Mouse (Mus musculus) brain, adult 2 months (tissue): ENCODE data around the gene 2010300C02Rik.
A peak's percentile ranks its signal among the peaks of the same experiment; 100 is the strongest.

Experiments used
- DNase-seq: peaks from one replicate; pipeline ENCODE4 v3.0.0; 2011; ENCODE audit warnings: low read depth, low spot score

Gene 2010300C02Rik

GRCm38 (mm10) chr1:37711596-37712356 is 8.1 kb downstream of the 2010300C02Rik start:
- DNase-seq: no peak

DNA sequence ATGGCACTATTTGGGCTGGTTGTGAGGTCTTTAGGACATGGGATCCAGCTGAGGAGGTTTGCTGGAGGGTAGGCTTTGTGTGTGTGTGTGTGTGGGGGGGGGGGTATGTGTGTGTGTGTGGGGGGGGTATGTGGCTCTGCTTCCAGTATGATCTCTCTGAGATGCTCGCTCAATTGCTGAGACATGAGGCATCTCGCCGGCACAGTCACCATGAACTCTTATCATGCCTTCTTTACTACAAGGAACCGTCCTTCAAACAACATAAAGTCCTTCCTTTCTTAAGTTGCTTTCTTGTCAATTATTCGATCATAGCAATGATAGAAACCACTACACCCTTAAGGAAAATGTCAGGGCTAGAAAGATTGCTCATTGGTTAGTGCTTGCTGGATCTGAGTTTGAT is 8.8 kb downstream of the 2010300C02Rik start:
- no peak for DNase-seq

- DNase-seq: peak; percentile 77
Measured at GRCm38 (mm10) chr1:37709736-37710135, 10.1 kb downstream of the 2010300C02Rik start.

DNA sequence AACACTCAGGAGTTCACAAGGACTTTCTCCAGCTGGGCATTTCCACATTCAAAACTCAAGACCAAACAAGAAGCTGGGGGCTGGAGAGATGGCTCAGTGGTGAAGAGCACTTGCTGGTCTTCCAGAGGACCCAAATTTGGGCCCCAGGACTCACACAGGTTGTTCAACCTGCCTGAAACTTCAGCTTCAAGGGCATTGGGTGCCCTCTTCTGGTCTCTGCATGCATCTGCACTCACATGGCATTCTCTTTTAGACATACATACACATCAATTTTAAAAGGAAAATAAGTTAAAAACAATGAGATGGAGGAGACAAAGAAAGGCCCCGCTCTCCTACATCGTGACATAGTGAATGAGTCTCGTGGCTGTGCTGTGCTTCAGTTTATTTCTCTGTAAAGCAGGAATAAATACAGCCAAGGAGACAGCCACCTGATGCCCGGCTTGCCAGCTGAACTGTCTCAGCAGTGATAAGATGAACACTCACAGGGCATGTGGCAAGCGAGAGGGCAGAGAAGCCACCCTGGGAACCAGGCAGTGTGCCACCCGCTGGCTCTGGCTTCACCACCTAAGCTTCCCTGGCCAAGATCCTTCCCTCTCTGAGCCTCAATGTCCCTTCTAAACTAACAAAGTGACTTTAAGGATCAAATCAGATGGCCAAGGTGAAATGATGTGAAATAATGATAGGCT is 11.5 kb downstream of the 2010300C02Rik start:
- no peak for DNase-seq

- no peak for DNase-seq
Measured at GRCm38 (mm10) chr1:37702326-37702725, 17.6 kb downstream of the 2010300C02Rik start.

GRCm38 (mm10) chr1:37698852-37699439 is 20.9 kb downstream of the 2010300C02Rik start:
- peak; percentile 76 for DNase-seq

GRCm38 (mm10) chr1:37698186-37698839 is 21.6 kb downstream of the 2010300C02Rik start:
- peak; percentile 60 for DNase-seq

- peak; percentile 95 for DNase-seq
Measured at GRCm38 (mm10) chr1:37696918-37697317, 23.0 kb downstream of the 2010300C02Rik start.

- peak; percentile 55 for DNase-seq
Measured at GRCm38 (mm10) chr1:37695732-37696131, 24.2 kb downstream of the 2010300C02Rik start.

DNA sequence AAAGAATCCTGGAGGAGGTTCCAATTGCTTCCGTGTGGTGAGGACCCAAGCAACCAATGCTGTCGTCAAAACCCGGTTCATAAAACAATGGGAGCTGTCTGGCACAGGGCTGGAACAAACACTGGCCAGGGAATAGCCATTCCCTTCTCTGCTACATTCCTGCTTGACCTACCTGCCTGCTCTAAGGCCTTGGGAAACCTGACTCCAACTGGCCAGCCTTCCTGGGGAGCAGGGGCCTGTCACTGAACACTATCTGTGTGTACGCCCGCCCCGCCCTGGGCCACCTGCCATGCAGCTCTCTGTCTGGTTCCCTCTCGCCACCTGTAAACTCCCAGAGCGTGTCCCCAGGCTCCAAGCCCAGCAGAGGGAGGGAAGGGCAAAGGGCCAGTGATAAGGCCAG is 25.5 kb downstream of the 2010300C02Rik start:
- peak; percentile 76 for DNase-seq

GRCm38 (mm10) chr1:37691179-37691578 is 28.7 kb downstream of the 2010300C02Rik start:
- no peak for DNase-seq

- DNase-seq: no peak
Measured at GRCm38 (mm10) chr1:37690665-37691064, 29.2 kb downstream of the 2010300C02Rik start.

- DNase-seq: peak; percentile 81
Measured at GRCm38 (mm10) chr1:37689730-37690129, 30.2 kb downstream of the 2010300C02Rik start.

- DNase-seq: no peak
Measured at GRCm38 (mm10) chr1:37688351-37688750, 31.5 kb downstream of the 2010300C02Rik start.

GRCm38 (mm10) chr1:37687515-37687914 is 32.4 kb downstream of the 2010300C02Rik start:
- peak; percentile 74 for DNase-seq

DNA sequence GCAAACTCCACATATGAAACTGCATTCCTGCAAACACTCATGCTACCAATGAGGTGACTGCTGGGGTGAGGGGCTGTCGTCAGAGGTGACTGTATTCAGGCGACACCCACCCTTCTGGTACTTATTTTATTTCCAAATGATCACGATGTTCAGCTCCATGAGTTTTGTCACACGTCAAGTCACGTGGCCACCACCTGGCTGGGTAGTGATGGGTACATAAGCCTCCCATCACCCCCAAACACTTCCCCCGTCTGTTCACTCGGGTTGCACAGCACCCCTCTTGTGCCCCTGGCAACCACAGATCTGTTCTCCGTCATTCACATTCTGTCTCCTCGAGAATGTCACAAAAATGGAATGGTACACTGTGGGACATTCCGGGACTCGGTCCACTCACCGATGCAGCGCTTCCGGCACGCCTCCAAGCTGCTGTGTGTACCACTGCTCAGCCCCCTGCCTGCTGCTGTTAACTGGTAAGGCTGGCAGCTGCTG is 32.9 kb downstream of the 2010300C02Rik start:
- peak; percentile 86 for DNase-seq

DNA sequence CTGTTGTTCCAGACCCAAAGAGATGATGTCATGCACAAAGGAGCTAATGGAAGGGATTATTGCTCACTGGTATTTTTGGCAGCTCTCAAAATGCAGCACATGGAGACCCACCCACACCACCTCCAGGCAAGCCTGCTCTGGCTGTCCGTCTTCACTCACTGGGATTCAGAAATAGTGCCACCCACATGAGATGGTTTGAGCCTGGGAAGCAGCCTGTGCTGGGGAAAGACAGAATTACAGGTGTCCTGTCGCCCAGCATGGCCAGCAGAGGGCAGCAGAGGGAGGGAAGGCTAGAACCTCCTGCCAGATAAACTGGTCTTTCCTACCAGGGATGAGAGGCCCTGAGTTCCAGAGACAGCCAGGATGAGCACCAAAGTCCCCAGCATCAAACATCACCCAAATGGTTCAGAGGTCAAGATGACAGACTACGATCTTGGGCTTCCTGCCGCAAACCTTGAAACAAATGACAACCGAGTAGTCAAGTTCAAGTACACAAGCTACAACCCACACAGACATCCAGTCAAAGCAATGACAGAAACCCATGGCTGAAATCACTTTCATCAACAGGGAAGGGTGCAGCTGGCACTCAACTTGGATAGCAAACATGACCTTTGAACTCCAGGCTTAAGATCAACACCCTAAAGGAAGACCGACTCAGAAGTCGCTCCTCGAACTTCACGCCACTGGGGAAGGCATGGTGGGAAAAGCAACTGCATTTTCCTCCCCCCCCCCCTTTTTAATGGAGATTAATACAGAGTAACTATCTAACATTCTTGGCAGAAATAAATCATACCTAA is 41.4 kb downstream of the 2010300C02Rik start:
- DNase-seq: peak; percentile 96

- peak; percentile 70 for DNase-seq
Measured at GRCm38 (mm10) chr1:37676967-37677512, 42.8 kb downstream of the 2010300C02Rik start.

GRCm38 (mm10) chr1:37675444-37675843 is 44.4 kb downstream of the 2010300C02Rik start:
- DNase-seq: no peak

- peak; percentile 78 for DNase-seq
Measured at GRCm38 (mm10) chr1:37674266-37674665, 45.6 kb downstream of the 2010300C02Rik start.

GRCm38 (mm10) chr1:37671316-37671715 is 48.6 kb downstream of the 2010300C02Rik start:
- no peak for DNase-seq
